Mouse (Mus musculus): Measurements from ENCODE around the gene Dhx30.
"Not testable (repeated sequence)": the region's sequence is repeated elsewhere in the genome, so short reads cannot be mapped to it uniquely, and the experiment has no call there.

Gene Dhx30

DNA sequence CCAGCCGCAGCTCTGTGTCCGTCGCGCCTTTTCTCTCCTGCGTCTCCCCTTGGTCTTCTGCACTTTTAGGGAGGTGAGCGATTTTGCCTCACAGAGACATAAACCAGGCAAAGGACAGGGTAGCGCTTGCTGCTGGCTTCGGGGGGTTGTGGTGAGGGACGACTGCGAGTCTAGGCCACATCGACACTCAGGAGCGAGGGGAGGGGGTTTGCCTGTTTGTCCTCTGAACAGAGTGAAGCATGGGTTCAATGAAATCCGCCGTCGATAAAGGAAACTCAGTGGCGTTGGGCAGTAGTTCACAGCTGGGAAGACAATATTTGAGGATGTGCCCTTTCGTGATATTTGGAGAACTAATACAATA, at the start of gene Dhx30:
Gene Dhx30, minus strand, starts transcription at position 52 of the 361 bp plus-strand sequence.
- DNase-seq (ENCODE audit: low read depth, low spot score) = no peak

DNA sequence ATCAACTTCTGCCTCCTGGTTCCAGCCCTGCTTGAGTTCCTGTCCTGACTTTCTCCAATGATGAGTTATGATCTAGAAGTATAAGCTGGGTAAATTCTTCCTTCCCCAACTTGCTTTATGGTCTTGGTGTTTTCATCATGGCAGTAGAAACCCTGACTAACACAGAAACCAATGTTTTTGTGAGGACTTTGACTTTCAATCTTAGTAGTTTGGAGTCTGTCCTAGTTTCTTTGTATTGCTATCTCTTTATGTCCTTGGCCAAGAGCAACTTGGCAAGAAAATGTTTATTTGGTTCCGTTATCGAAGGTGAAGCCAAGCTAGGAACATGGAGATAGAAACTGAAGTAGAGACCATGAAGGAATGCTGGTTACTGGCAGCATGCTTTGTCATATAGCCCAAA, 45.4 kb upstream of the Dhx30 start:
- DNase-seq (ENCODE audit: low read depth, low spot score) = no peak

DNA sequence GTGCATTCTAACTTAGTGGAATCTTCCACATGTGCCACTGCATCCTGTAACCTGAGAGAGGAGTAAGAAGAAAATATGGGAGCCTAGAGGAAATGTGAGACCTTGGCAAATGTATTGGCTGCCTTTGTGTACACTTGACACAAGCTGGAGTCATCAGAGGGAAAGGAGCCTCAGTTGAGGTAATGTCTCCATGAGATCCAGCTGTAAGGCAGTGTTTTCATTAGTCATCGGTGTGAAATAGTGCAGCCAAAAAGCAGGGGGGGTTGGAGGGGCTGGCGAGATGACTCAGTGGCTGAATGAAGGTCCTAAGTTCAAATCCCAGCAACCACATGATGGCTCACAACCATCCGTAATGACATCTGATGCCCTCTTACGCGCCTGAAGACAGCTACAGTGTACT, 44.8 kb upstream of the Dhx30 start:
- no peak for DNase-seq (ENCODE audit: low read depth, low spot score)

DNA sequence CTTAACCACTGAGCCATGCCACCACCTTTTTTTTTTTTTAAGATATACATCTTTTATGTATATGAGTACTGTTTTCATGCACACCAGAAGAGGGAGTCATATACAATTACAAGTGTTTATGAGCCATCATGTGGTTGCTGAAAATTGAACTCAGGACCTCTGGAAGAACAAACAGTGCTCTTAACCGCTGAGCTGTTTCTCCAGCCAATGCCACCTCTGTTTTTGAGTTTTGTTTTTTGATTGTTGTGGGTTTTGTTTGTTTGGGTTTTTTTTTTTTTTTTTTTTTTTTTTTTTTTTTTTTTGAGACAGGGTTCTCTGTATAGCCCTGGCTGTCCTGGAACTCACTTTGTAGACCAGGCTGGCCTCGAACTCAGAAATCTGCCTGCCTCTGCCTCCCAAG, 42.9 kb upstream of the Dhx30 start:
- DNase-seq (ENCODE audit: low read depth, low spot score) = not testable (repeated sequence)

DNA sequence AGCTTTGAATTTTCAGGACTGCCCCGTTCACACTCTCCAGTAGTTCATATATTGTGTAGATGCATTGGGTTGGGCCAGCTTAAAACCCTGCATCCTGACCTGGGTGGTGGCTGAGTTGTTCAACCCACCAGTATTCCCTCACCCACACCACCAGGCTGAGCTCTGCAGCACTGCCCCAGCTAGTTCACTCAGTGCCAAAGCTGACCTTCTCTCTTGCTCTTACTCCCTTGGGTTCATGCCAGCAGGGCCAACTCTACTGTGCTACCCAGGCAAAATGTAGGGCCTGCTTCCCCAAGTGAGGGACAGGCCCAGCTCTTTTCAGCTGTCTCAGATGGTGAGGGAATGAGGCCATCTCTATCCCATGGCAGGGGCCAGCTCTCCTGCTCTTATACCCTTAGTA, 41.4 kb upstream of the Dhx30 start:
- no peak for DNase-seq (ENCODE audit: low read depth, low spot score)

DNA sequence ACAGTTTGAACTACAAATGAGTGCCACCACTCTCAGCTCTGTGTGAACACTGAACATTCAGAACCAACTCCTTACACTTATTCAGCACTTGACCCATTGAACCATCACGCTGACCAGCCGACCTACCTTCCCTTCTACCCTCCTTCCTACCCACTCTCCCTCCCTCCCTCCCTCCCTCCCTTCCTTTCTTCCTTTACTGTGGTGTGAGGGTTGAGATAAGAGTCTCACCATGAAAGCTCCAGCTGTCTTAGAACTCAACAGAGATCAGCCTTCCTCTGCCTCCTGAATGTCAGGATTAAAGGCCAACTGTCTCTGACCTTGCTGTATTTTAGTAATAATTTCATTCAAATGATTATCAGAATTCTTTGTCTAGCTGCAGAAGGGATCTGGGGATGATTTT, 31.0 kb upstream of the Dhx30 start:
- no peak for DNase-seq (ENCODE audit: low read depth, low spot score)

DNA sequence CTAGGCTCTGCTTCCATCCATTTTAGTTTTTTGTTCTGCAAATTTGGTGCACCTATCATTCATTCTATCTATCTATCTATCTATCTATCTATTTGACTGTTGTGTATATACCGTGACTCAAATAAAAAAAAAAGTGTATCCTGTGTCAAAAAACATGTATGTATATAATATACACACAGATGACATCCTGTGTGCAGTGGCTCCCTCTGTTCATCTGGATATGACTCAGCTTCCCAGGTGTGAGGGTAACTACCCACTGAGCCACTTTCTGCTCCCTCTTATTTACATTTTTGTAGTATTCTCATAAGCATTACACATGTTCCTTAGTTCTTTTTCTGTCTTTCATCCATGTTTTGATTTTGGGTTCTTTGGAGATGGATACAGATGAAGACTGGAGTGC, 24.5 kb upstream of the Dhx30 start:
- no peak for DNase-seq (ENCODE audit: low read depth, low spot score)

DNA sequence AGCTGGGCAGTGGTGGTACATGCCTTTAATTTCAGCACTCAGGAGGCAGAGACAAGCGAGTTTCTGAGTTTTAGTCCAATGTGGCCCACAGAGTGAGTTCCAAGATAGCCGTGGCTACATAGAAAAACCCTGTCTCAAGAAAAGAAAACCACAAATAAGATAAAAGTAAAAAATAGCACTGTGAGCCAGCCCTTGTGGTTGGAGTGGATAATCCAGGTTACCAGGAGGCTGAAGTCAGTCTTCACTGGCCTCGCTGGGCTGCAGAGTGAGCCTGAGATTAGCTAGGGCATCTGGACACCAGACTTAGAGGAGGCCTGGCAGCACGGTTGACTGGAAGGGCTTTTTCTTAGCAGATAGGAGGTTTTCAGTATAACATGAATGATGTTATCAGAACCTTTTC, 21.5 kb upstream of the Dhx30 start:
- DNase-seq (ENCODE audit: low read depth, low spot score) = no peak

DNA sequence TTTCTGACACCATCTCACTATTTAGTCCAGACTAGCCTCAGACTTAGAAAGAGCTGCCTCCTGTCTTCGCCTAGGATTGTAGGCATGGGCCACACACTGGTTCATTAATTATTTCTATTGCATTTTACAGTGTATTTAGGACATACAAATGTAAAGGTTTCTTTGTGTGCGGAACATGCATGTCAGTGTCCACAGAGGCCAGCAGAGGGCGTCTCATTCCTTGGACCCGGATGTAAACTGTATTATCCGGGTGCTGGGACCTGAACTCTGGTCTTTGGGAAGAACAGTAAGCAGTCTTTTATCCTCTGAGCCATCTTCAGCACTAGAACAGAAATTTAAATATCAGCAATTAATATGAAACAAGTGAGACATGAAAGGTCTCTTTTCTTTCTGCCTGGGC, 16.5 kb upstream of the Dhx30 start:
- DNase-seq (ENCODE audit: low read depth, low spot score) = no peak

DNA sequence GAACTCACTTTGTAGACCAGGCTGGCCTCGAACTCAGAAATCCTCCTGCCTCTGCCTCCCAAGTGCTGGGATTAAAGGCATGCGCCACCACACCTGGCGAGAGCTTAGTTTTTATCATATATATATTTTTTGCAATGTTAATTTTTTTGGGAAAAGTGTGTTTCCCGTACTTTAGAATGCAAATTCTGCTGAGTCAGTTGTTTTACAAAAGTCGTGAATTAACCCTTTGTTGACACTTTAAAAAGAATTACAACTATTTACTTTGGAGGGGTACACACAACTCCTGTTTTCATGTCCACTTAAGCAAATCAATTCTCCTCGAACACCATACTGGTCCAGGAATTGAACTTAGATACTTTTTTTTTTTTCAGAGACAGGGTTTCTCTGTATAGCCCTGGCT, 15.3 kb upstream of the Dhx30 start:
- no peak for DNase-seq (ENCODE audit: low read depth, low spot score)

DNA sequence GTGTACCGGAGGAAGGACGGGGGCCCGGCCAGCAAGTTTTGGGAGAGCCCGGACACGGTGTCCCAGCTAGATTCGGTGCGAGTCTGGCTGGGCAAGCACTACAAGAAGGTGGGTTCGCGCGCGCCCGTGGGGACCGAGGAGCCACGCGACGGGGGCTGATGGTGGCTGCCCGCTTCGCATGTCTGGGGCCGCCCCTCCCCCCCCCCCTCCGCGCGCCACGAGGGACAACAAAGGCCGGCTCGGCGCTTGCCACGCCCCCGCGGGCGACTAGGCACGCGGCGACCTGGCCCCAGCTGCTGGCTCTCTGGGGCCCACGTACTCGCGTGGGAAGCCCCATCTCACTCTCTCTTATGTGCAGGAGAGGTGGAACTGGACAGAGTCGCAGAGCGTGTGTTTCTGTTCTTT, 14.6 kb upstream of the Dhx30 start:
- no peak for DNase-seq (ENCODE audit: low read depth, low spot score)

DNA sequence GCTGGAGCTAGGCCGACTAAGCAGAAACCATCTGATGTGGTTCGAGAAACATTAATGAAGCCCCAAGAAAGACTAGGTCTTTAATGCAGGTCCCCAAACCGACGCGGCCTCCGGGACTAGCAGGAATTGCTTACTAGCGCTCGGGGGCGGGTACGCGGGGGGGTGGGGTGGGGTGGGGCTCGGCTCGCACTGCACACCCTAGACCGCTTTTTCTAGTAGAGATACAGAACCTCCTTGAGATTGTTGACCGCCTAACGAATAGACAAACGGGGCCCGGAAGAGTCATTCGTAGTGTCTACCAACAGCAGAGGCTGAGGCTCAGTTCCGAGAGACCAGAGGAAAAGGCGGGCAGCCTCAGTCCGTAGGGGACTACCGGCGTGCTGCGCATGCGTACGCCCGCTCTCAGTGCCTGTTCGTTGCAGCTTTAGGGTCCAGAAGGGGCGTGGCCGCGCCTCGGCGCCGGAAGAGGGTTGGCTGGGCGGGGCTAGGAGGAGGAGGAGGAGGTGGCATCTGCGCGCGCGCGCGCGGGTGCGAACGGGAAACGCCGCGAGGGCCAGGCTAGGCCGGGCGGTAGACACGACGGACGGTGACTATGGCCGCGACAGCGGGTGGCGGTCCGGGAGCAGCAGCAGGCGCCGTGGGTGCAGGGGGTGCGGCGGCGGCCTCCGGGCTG, 14.0 kb upstream of the Dhx30 start:
- peak; percentile 100 for DNase-seq (ENCODE audit: low read depth, low spot score)

DNA sequence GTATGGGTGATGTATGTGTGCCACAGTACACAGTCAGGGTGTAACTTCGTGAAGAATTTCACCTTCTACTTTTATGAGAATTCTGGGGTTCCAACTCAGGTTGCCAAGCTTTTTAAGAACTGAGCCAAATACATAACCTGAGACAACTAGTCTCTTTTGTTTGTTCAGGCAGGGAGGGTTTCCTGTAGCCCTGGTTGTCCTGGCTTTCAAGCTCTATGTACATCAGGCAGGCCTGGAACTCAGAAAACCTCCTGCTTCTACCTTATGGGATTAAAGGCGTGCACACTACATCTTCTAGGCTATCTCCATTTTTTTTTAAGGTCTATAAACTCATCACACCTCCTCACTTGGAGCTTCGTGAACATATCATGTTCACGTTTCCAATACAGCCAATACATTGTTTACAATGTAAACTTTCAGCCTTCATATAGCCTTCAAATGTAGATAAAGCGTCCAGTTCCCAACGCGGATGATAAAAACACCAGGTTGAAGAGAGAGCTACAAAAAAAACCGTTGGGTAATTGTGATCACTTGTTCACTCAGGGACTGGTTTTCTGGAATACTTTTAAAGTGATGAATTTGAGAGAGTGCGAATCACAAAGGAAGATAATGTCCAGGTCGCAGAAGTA, 13.4 kb upstream of the Dhx30 start:
- no peak for DNase-seq (ENCODE audit: low read depth, low spot score)

DNA sequence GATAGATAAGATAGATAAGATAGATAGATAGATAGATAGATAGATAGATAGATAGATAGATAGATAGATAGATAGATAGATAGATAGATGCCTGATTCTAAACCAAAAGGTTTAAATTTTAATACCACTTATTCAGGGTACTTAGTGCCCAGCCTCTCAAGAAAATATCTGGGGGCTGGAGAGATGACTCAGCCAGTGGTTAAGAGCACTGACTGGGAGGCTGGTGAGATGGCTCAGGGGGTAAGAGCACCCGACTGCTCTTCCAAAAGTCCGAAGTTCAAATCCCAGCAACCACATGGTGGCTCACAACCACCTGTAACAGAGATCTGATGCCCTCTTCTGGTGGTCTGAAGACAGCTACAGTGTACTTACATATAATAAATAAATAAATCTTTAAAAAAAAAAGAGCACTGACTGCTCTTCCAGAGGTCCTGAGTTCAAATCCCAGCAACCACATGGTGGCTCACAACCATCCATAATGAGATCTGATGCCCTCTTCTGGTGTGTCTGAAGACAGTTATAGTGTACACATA, 6.4 kb upstream of the Dhx30 start:
- DNase-seq (ENCODE audit: low read depth, low spot score) = not testable (repeated sequence)

DNA sequence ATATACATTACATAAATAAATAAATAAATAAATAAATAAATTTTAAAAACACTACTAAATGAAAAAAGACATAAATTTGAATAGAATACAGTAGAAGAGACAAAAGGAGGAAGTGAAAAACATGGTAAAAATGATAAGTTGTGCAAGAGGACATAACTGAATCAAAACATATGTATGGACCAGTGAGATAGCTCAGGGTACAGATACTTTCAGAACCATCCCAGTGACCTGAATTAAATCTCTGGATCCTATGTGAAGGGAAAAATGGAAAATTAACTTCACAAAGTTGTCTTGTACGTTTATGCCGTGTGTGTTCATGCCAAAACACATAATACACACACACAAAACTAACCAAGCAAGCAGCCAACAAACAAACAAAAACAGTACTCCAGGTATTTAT, 5.7 kb upstream of the Dhx30 start:
- DNase-seq (ENCODE audit: low read depth, low spot score) = no peak

DNA sequence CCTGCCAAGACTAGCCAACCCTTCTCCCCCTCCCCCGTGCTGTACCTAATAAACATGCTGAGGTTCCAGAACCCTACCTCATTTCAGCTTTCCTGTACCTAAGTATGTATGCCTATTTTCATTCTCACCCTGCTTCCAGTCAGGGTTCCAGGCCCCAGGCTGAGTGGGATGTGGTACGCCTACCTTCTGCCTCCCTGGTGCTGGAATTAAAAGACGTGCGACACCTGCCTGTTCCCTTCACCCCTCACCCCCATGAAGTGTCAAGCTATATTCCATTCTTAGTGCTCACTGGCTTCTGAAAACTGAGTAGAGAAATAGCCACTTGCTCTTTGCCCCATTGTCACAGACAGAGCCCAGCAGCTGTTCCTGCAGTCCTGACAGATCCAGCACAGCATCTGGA, 3.8 kb upstream of the Dhx30 start:
- no peak for DNase-seq (ENCODE audit: low read depth, low spot score)

DNA sequence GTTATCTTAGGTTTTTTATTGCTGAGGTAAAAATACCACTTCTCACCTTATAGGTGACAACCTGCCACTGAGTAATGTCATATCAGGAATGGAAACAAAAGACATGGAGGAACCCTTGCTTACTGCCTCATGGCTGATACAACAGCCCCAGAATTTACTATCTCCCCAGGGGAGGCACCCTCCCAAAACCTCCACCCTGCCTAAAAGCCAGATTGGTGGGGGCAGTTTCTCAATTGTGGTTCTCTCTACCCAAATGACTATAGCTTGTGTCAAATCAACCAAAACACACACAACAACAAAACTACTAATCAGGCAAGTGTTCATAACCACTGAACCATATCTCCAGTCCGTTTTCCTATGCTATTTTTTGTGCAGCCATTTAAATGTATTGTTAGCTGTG, 619 bp upstream of the Dhx30 start:
- no peak for DNase-seq (ENCODE audit: low read depth, low spot score)

DNA sequence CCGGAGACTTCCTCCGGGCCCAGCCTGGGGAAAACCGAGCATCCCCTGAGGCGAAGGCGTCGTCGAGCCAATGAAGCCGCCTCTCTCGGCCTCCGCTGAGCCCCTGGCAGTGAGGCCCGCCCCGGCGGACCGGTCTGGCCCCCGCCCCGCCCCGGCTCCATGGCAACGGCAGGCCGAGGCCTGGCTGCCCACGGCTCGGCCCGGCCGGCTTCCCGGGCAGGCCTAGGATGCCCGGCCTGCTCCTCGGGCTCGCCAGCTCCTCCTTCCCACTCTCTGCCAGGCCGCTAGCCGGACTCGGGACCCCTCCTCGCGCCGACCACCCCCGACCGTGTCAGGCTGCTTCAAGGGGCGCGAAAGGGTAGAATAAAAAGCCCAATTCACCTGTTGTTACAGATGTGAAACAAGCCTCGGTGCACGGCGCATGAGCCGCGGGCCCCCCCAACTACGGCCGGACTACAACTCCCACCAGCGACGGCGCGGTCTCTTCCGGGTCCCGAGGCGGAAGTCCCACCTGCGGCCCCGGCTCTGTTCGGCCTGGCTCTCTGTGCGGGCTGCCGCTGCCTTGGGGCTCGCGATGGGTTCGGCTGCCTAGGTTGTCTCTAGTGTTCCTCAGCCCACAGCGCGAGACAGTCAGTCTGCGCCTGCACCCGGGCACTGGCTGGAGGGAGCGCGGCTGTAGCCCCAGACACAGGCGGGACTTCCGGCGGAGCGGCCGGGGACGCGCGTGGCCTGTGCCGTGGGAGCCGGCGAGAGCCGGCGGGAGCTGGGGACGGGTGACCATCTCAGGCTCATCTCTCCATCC, 452 bp downstream of the Dhx30 start, which contains the start of gene Smarcc1:
Gene Smarcc1, plus strand, starts transcription at position 732 of the 802 bp plus-strand sequence.
- peak; percentile 88 for DNase-seq (ENCODE audit: low read depth, low spot score)

DNA sequence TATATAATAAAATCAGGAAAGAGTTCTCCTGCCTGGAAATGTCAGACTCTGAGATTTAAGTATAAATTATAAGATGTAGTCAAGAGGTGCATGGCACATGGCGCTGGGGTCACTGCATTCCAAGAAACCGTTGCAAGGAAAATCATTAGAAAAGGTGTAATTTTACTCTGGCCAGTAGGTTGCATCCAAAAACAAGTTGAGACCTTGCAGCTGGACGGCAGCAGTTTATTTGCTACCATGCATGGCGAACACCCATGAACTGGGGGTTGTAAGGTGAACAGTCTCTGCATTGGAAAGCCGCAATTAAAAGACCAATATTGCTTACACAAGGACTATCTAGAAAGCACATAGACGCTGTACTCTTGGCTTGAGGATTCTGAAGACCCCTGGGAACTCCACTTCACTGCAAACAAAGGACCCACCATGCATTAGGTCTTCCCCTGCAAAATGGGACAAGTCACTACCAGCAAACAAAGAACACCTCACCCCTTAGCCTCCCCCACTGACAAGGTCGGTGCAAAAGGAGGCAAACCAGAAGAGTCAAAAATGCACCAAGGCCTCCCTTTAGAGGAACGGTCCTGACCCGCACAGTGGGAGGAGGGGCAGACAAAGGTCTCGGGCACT, 1.2 kb downstream of the Dhx30 start:
- no peak for DNase-seq (ENCODE audit: low read depth, low spot score)

DNA sequence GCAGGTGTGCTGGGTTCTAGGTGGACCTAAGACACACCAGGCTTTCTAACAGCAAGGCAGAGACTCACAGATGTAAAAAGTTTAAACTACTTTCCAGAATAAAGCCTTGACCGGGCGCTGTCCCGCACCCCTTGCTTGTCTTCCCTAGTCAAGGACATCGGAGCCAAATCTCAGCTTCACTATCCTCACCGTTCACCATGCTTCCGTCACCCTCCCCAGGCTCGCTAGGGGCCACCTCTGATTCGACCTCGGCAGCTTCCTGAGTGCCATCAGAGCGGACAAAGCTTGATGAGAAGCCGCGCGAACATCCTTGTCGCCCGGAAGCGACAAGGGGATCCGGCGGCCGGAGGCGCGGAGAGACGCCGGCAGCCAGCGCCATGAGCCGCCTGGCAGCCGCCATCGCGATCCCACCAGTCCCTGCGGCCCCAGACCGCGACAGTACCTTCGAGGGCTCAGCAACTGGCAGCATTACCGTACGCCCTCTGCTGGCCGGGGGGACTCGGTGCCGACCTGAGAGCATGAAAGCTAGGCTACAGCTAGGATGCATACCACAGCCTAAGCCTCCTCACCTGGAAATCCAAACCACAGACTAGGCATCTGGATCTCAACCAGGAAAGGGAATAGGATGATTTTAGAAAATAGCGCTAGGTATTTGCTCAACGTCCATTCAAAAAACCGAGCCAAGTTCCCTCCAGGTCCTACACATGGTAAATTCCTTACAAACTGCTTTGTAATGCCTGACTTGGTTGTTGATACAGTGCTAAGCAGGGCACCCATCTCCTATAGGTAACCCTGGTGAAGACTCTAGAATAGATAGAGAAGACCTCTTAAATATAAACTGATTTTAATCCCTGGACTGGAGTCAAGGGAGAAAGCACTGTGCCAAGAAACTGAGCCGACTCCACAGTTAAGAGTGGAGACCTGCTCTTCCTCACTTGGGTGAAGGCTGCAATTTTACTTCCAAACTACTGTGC, 16.7 kb downstream of the Dhx30 start:
- peak; percentile 82 for DNase-seq (ENCODE audit: low read depth, low spot score)

DNA sequence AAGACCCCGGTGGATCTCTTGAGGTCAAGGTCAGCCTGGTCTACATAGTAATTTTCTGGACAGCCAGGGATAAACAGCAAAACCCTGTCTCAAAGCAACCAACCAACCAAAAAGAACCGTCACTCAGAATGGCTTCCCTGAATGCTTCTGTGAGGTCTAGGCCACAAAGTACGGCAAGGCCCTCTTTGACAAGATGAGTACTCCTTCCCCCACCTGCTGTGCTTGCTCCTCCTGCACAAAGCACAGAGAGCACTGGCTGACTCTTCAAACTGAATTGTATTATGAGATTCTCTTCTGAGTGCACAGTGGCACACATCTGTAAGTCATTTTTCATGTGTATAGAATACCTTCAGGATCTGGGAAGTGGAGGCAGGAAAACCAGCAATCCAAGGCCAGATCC, 19.8 kb downstream of the Dhx30 start:
- no peak for DNase-seq (ENCODE audit: low read depth, low spot score)

All from embryo, embryonic 11.5 days (tissue).